Mouse (Mus musculus) hindbrain, embryonic 11.5 days (tissue): ENCODE data around the gene Acsbg2. TPM values are rescaled to one million over a fixed set of nuclear protein-coding genes. Genes with fewer than 3 reads are reported as not detected.

Experiments used
- ATAC-seq: fragments of 200-750 bp; cut with Nextera tagmentation; 2 replicates; pipeline ENCODE4 v1.8.0; 2017; ENCODE audit warnings: mild to moderate bottlenecking, moderate TSS enrichment, moderate library complexity; ENCODE audit not compliant: low FRiP score
- DNase-seq: peaks from one replicate; pipeline ENCODE4 v3.0.0-alpha.2; 2015; ENCODE audit warnings: low spot score
- H3K27ac ChIP-seq: fragments of 300-500 bp; sonication (generic); 2 replicates; pipeline ENCODE4 v1.5.1; 2014; ENCODE audit warnings: mild to moderate bottlenecking, low read depth, low read length
- H3K27me3 ChIP-seq: fragments of 300-500 bp; sonication (generic); 2 replicates; pipeline ENCODE4 v1.6.1; 2014; ENCODE audit warnings: mild to moderate bottlenecking, low read length, moderate library complexity, mixed read lengths; ENCODE audit not compliant: control insufficient read depth, insufficient read depth
- H3K36me3 ChIP-seq: fragments of 300-500 bp; sonication (generic); 2 replicates; pipeline ENCODE4 v1.6.1; 2014; ENCODE audit warnings: mild to moderate bottlenecking, low read length, moderate library complexity, mixed read lengths; ENCODE audit not compliant: control insufficient read depth, insufficient read depth
- H3K4me1 ChIP-seq: fragments of 300-500 bp; sonication (generic); replicated peaks from 2 replicates; pipeline ENCODE4 v1.6.1; 2014; ENCODE audit warnings: low read length, mixed read lengths; ENCODE audit not compliant: control insufficient read depth, insufficient read depth
- H3K4me2 ChIP-seq: fragments of 300-500 bp; sonication (generic); replicated peaks from 2 replicates; pipeline ENCODE4 v1.6.1; 2014; ENCODE audit warnings: mild to moderate bottlenecking, low read depth, low read length
- H3K4me3 ChIP-seq: fragments of 300-500 bp; sonication (generic); 2 replicates; pipeline ENCODE4 v1.5.1; 2014; ENCODE audit warnings: low read depth, low read length
- H3K9ac ChIP-seq: fragments of 300-500 bp; sonication (generic); 2 replicates; pipeline ENCODE4 v1.6.1; 2014; ENCODE audit warnings: low read depth, low read length
- H3K9me3 ChIP-seq: fragments of 300-500 bp; sonication (generic); 2 replicates; pipeline ENCODE4 v1.6.1; 2016; ENCODE audit warnings: low read length; ENCODE audit not compliant: control insufficient read depth
- WGBS: fragments of 180-500 bp; shearing (Covaris S2); extraction: QIAGEN DNeasy Blood & Tissue Kit; methylation state at CpG from one replicate; pipeline ENCODE4 v1.1.7; 2014; 5-methylcytosine and 5-hydroxymethylcytosine counted together
- polyA plus RNA-seq: library from polyadenylated mRNA; unstranded; fragments of >200 nt; fragmentation: Nextera tagmentation; extraction: Ambion mirVana; gene quantifications from 2 replicates; pipeline ENCODE4 v1.2.1, GENCODE M21; 2014

The Acsbg2 gene
- polyA plus RNA-seq, 1 experiment from 2014 or later, result not detected

DNA sequence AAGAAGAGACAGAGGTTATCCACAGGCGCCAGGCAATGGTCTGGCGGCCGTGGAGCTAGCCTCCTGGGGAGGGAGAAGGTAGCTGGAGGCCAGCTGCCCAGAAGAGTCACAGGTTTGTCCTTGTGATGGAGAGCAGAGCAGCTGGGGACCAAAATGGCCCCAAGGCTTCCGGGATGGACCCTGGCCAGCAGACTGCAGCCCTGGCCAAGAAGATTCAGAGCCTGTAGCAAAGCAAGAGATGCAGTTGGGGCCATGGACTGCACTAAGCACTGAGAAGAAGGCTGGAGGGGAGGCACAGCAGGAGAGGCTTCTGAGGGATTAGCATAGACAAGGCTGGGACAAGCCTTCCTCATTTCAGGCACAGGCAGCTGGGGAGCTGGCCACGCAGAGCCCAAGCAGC, 28.5 kb upstream of the Acsbg2 start:
- DNase-seq (no peak), ATAC-seq (no peak)

GRCm38 (mm10) chr17:56897630-56898195, 23.5 kb upstream of the Acsbg2 start:
- H3K36me3 ChIP-seq, result peaks cover 39% of the 10 kb centered on the region
- 85% methylated on average over 7 of the region's 7 CpGs for WGBS
- no peak overlapping the region for H3K4me3 ChIP-seq
- H3K9me3 ChIP-seq, result no peaks in the 10 kb centered on the region
- no peak overlapping the region for H3K4me2 ChIP-seq
- no peak overlapping the region for H3K27ac ChIP-seq
- no peaks in the 10 kb centered on the region for H3K27me3 ChIP-seq
- DNase-seq, result peak; percentile 78
- peaks cover 6% of the 10 kb centered on the region; the same call in 1 of the 2 replicates for H3K4me1 ChIP-seq
- ATAC-seq, result peak; percentile 53; the same call in 1 of the 2 replicates
- H3K9ac ChIP-seq, result no peak overlapping the region

More for the DNA sequence above, 28.5 kb upstream of the Acsbg2 start:
- H3K4me3 ChIP-seq, result no peak overlapping the region
- H3K4me2 ChIP-seq, result no peak overlapping the region
- WGBS, result 84% methylated on average over 5 of the region's 5 CpGs
- no peaks in the 10 kb centered on the region for H3K9me3 ChIP-seq
- peaks cover 29% of the 10 kb centered on the region for H3K36me3 ChIP-seq
- no peak overlapping the region for H3K9ac ChIP-seq
- no peaks in the 10 kb centered on the region for H3K27me3 ChIP-seq
- no peaks in the 10 kb centered on the region for H3K4me1 ChIP-seq
- no peak overlapping the region for H3K27ac ChIP-seq

DNA sequence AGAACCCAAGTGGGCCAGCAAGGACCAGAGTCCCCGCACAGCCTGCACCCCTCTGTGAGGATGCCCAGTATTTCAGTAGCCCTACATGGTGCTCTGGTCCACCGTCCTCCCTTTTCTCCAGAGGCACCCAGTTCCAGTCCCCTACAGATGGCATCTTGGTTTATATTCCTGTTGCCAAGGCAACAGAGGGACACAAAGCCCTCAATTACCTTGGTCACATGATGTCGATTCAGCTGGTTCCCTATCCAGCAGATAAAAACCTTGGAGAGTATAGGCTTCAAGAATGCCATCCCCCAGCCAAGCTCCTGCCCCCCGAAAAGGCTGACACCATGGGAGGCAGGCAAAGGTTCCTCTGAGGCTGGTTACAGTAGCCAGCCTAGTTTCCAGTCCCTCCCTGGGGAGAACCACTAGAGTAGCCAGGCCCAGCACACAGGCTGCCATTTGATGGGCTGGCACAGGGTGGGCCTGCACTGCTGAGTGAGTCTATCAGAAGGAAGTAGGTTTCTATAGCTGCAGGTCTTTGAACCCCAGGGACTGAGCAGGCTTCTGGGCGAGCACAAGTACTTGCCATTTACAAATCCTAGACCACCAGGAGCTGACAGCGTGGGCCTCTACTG, 22.4 kb upstream of the Acsbg2 start:
- ATAC-seq (peak; percentile 34), DNase-seq (peak; percentile 32)
- H3K4me1 ChIP-seq, result peaks cover 6% of the 10 kb centered on the region; the same call in 1 of the 2 replicates
- H3K4me2 ChIP-seq, result no peak overlapping the region
- H3K27ac ChIP-seq, result no peak overlapping the region
- no peak overlapping the region for H3K4me3 ChIP-seq
- peaks cover 31% of the 10 kb centered on the region for H3K36me3 ChIP-seq
- H3K9me3 ChIP-seq, result no peaks in the 10 kb centered on the region
- WGBS, result 79% methylated on average over 6 of the region's 6 CpGs
- no peaks in the 10 kb centered on the region for H3K27me3 ChIP-seq
- H3K9ac ChIP-seq, result no peak overlapping the region

DNA sequence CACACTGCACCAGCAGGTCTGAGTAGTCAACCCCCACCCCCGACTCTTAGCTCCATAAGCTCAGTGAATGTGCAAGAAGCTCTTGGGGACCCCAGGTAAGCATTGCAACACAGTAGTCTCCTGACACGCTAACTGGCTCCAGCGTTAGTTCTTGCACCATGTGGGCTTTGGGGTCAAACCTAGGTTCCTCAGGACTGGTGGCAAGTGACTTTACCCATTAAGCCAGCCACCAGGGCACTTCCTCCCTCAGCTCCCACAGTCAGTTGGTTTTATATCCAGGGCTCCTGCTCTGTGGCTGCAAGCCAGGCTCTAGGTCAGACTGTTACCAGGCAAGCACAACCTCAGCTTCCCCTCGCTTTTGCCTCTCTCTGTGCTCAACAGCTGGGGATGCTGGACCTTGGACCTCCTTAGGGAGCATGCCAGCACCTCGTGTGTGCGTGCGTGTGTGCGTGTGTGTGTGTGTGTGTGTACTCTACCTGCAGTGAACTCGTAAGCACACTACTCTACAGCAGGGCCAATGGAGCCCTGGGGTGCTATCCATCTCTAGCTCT, 21.2 kb upstream of the Acsbg2 start:
- peaks cover 29% of the 10 kb centered on the region for H3K36me3 ChIP-seq
- H3K9ac ChIP-seq, result no peak overlapping the region
- H3K9me3 ChIP-seq, result no peaks in the 10 kb centered on the region
- H3K27ac ChIP-seq, result no peak overlapping the region
- H3K4me1 ChIP-seq, result peaks cover 6% of the 10 kb centered on the region; the same call in 1 of the 2 replicates
- no peak for DNase-seq
- H3K4me3 ChIP-seq, result no peak overlapping the region
- no peaks in the 10 kb centered on the region for H3K27me3 ChIP-seq
- ATAC-seq, result no peak
- WGBS, result 94% methylated on average over 9 of the region's 9 CpGs
- H3K4me2 ChIP-seq, result no peak overlapping the region

GRCm38 (mm10) chr17:56890018-56890417, 15.8 kb upstream of the Acsbg2 start:
- 85% methylated on average over 2 of the region's 2 CpGs for WGBS
- DNase-seq (no peak), ATAC-seq (no peak)
- H3K4me2 ChIP-seq, result no peak overlapping the region
- no peaks in the 10 kb centered on the region for H3K4me1 ChIP-seq
- no peak overlapping the region for H3K4me3 ChIP-seq
- no peak overlapping the region for H3K9ac ChIP-seq
- no peaks in the 10 kb centered on the region for H3K27me3 ChIP-seq
- no peak overlapping the region for H3K27ac ChIP-seq
- H3K9me3 ChIP-seq, result no peaks in the 10 kb centered on the region
- H3K36me3 ChIP-seq, result peaks cover 10% of the 10 kb centered on the region

DNA sequence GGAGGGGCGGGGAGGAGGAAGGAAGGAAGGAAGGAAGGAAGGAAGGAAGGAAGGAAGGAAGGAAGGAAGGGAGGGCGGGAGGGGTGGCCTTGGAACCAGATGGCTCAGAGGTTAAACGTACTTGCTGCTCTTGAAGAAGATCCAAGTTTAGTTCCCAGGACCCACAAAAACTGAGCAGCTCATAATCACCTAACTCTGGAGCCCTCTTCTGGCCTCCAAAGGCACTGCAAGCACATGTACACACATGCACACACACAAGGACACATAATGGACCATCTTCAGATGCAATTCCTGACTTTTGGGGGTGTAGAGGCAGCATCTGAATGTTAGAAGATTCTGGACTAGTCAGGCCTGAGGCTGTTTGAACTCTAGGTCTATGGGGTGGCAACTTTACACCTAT, 13.8 kb upstream of the Acsbg2 start:
- no peak overlapping the region for H3K4me3 ChIP-seq
- ATAC-seq (no peak), DNase-seq (no peak)
- WGBS, result 90% methylated on average over 2 of the region's 3 CpGs
- no peaks in the 10 kb centered on the region for H3K36me3 ChIP-seq
- no peak overlapping the region for H3K9ac ChIP-seq
- no peak overlapping the region for H3K27ac ChIP-seq
- H3K4me2 ChIP-seq, result no peak overlapping the region
- H3K9me3 ChIP-seq, result no peaks in the 10 kb centered on the region
- no peaks in the 10 kb centered on the region for H3K4me1 ChIP-seq
- H3K27me3 ChIP-seq, result no peaks in the 10 kb centered on the region

- H3K9ac ChIP-seq, result no peak overlapping the region
- ATAC-seq, result no peak
- H3K4me2 ChIP-seq, result no peak overlapping the region
- no peak overlapping the region for H3K27ac ChIP-seq
- WGBS, result 91% methylated on average over 17 of the region's 17 CpGs
- no peaks in the 10 kb centered on the region for H3K36me3 ChIP-seq
- H3K27me3 ChIP-seq, result no peaks in the 10 kb centered on the region
- H3K4me1 ChIP-seq, result no peaks in the 10 kb centered on the region
- no peak overlapping the region for H3K4me3 ChIP-seq
- no peak for DNase-seq
- H3K9me3 ChIP-seq, result no peaks in the 10 kb centered on the region
Measured at GRCm38 (mm10) chr17:56884809-56885208, 10.6 kb upstream of the Acsbg2 start.

GRCm38 (mm10) chr17:56884331-56884730, 10.1 kb upstream of the Acsbg2 start:
- no peak overlapping the region for H3K4me2 ChIP-seq
- H3K4me3 ChIP-seq, result no peak overlapping the region
- WGBS, result 84% methylated on average over 5 of the region's 5 CpGs
- no peaks in the 10 kb centered on the region for H3K4me1 ChIP-seq
- H3K27me3 ChIP-seq, result no peaks in the 10 kb centered on the region
- DNase-seq (no peak), ATAC-seq (no peak)
- H3K27ac ChIP-seq, result no peak overlapping the region
- no peak overlapping the region for H3K9ac ChIP-seq
- H3K9me3 ChIP-seq, result no peaks in the 10 kb centered on the region
- H3K36me3 ChIP-seq, result no peaks in the 10 kb centered on the region

DNA sequence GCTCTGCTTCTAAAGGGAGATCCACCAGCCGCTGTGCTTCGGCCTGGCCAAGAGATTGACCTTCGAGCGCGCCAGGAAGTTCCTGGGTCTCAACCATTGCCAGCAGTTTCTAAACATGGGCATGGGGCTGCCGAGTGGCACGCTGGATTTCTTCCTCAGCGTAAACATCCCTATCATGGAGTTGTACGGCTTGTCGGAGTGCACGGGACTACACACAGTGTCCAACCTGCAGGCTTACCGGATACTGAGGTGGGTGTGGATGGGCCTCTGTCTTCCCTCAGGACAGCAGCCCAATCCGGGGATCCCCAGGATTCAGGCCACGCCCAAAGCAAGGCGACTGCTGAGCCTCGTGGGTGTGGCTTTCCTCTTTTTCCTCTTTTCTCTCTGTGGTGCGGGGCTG, 9.4 kb upstream of the Acsbg2 start:
- DNase-seq (no peak), ATAC-seq (no peak)
- Histone ChIP-seq H3K9ac (no peak overlapping the region), H3K4me2 (no peak overlapping the region), H3K36me3 (no peaks in the 10 kb centered on the region), H3K9me3 (no peaks in the 10 kb centered on the region), H3K4me3 (no peak overlapping the region), H3K4me1 (no peaks in the 10 kb centered on the region), H3K27ac (no peak overlapping the region), H3K27me3 (no peaks in the 10 kb centered on the region)
- WGBS, result 52% methylated on average over 17 of the region's 17 CpGs
